Mouse (Mus musculus) v-Abl transformed pro-B cells (cell line): ENCODE measurements around the gene Bag2.

ENCODE experiments used
- in situ Hi-C, 2 experiments: fragments of 400-800 bp; cut with MboI; formaldehyde crosslinking; loops; one replicate each; pipeline ENCODE4 v1.15.1; 2025; ENCODE audit not compliant: unreplicated experiment in 2 of 2

The Bag2 gene

DNA sequence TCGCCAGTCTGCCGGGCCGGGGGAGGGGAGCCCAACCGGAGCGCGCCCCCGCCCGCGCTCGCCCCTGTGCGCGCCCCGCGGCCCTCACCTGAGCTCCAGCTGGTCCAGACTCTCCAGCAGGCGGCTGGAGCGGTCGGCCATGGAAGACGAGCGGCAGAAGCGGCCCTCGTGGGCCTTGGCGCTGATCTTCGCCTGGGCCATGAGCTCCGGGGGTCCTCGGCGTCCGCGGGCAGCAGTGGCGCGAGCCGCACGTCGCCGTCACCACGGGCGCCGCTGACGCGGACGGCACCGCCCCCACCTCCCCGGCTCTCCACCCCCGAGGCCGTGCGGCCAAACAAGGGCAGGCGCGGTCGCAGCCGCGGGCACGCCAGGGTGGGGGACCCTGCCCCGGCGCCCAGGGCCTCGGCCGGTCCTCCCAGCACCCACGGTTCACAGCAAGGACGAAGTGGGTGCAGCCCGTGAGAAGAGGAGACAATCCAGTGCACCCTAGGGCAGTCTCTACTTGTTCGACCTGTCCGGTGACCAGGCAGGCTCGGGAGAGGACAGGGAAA lies at the start of gene Bag2:
TSS of gene Bag2 (minus strand) at position 305 of the 551 bp plus-strand sequence.
- in situ Hi-C loops, result no loop called here

DNA sequence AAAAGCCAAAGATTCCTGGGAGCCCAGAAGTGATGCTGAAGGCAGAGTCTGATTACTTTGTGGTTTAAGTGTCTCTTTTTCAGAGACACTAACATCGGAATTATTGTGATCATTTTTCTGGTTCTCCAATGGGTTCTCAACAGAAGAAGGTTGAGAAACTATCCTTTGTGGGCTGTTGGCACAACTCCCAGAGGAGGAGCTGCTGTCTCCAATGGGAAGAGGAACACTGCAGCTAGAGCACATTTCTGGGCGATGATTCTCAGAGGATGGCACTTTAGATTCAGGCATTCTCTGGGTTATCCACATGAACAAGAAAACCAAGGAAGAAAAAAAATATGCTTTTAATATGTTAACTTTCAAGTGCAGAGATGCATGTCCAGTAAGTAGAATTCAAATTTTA lies 45.7 kb upstream of the Bag2 start:
- in situ Hi-C loops, result no loop called here

DNA sequence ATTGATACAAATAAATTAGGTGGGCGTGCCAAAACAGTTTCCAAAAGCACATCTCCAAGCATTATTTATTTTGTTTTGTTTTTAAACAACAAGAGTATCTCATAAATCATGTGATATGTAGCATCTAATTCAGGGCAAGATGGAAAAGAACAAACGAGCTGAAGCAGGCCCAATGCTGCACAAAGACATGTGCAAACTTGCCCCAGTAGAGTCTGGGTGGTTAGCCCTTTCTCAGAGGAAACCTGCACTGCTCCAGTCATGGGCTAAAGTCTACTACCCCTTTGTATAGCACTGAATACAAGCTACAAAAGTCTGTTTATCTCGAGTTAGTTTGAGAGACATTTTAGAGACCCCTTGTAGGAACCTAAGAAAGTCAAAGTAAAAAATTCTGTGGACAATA lies 42.0 kb upstream of the Bag2 start:
- in situ Hi-C loops, result no loop called here

DNA sequence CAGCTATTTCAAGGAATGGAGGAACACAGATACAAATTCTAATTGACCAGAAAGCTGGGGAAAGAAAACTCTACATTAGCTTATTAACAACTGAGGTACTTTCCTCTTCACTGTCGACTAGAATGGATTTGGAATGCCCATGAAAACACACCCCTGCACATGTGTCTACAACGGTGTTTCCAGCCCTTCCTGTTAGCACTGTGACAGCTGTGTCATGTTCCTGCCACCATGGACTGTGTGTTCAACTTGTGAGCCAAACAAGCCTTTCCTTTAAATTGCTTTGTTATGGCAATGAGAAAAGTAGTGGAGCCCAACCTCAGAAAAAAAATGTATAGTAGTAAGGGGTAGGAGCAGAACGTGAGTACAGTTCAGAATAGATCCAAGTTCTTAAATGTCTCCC lies 30.9 kb upstream of the Bag2 start:
- in situ Hi-C loops, result no loop called here

DNA sequence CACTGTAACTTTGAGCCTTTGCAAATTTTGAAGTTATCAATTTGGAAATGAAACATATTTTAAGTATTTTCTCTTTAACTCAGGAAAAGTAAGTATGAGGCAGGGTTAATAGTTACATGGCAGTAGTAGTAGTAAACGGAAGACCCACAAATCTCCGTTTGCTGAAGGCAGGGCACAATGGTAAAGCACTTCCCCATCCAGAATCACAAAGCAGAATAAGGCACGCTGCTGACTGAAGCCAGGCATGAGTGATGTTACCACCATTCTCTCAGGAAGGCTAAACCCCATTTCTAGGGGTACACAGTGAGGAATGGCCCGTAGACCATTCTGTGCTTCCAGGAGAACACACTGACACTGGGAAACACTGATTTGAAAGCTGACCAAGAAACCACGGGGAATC lies 30.5 kb upstream of the Bag2 start:
- in situ Hi-C loops, result no loop called here

DNA sequence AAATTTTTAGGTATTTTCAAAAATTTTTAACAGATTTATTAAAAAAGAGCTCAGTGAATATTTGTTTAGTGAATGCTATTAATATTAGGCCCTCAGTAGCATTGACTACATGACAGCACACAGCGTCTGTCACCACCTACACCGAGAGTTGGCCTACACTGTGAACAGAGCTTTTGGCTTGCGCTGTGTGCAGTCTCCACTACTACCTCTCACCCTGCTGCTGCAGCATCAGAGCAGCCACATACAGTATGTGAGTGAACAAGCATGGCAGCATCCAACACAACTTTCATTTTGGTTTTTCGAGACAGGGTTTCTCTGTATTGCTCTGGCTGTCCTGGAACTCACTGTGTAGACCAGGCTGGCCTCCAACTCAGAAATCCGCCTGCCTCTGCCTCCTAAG lies 27.0 kb upstream of the Bag2 start:
- in situ Hi-C loops, result no loop called here

DNA sequence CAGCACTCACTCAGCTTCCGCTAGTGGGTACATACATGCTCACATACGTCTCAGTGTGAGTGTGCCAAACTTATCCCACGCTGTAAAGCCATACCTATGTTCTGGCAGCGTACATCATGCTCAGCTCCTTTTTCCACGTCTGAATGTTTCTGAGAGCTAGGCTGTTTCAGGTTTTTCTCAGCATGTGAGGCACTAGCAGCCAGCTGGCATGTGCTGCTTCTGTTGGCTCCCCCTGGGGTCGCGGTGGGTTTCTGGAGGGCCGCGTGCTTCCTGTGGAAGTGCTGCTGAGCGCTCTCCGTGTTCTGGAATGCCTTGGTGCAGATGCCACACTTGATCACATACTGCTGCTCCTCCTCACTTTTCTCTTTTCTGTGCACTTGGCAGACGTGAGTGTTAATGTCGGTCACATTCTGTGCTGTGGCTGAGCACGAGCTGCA lies 18.6 kb upstream of the Bag2 start:
- in situ Hi-C loops, result no loop called here

DNA sequence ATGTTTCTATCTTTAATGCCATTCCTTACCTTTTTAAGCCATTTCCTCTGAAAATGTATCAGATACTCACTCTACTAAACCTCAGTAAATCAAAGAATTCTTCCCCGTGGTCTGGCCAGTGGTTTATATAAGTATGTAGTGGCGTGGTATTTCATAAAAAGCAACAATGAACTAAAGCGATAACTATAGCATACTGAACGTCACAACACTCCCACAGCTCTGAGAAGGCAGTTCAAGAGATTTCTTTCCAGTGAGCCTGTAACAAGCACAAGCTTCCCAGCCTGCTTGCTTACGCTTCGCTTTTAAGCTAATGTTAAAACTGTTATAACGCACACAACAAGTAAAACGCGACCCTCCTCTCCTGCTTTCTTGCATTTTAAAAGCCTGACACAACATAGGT lies 14.5 kb upstream of the Bag2 start:
- in situ Hi-C loops, result no loop called here

DNA sequence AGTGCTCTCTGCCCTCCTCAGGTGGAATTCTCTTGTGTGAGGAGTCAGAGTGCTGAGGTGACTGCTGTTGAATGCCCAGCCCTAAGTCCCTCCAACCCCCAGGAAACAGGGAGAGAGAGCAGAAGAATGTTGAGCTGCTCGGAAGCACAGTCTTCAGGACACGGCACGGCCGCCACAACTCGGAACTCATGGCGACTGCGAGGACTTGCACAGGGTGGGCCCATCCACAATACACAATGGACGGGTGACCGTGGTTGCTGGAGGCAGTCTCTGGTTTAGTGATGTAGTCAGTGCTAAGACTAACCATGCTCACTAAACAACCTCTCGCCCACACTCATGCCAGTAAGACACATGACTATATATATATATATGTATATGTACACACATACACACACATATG lies 14.0 kb upstream of the Bag2 start:
- in situ Hi-C loops, result no loop called here

DNA sequence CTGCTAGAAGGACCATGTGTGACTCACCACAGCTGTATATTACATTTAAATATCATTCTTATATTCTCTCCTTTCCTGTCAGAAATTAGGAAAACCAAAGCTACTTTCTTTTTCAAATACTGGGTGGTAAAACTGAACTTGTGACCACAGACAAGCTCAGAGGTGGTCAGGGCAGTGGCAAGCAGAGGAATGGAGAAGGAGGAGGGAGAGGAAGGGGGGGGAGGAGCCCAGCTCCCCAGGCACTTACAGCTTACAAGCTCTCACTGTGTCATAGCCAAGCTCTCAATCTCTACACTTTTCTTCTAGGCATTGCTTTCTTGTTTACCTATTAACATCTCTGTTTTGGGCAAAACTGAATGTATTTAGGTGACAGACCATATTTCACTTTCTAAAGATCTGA lies 11.2 kb upstream of the Bag2 start:
- in situ Hi-C loops, result no loop called here

DNA sequence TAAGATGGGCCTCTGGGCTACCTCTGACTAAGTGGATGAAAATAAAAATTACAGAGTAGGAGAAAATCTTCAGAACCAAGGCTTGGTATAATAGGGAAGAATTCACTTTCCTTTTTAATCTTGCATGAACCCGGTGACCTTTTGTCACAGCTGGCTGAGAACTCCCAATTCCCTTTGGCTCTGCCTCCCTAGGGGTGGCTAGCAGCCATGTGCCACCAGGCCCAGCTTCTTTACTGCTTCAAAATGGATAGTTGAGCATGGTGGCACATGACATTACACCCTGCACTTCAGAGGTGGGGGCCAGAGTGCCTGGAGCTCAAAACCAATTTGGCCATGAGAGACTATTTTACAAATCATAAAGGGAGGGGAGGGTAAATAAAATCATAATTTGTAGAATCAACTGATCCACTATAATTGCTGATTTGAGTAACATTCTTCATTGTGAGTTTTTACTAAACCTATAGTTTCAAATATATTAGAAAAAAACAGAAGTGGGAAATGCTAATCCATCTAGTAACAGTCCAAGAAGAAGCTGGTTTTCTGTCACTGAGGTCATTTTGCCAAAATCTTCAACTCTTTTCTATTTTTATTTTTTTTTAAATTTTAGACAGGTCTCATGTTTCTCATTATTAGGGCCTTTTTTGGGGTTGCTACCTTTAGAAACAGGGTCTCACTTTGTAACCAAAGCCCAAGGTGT lies 10.6 kb upstream of the Bag2 start:
- in situ Hi-C loops, result no loop called here

DNA sequence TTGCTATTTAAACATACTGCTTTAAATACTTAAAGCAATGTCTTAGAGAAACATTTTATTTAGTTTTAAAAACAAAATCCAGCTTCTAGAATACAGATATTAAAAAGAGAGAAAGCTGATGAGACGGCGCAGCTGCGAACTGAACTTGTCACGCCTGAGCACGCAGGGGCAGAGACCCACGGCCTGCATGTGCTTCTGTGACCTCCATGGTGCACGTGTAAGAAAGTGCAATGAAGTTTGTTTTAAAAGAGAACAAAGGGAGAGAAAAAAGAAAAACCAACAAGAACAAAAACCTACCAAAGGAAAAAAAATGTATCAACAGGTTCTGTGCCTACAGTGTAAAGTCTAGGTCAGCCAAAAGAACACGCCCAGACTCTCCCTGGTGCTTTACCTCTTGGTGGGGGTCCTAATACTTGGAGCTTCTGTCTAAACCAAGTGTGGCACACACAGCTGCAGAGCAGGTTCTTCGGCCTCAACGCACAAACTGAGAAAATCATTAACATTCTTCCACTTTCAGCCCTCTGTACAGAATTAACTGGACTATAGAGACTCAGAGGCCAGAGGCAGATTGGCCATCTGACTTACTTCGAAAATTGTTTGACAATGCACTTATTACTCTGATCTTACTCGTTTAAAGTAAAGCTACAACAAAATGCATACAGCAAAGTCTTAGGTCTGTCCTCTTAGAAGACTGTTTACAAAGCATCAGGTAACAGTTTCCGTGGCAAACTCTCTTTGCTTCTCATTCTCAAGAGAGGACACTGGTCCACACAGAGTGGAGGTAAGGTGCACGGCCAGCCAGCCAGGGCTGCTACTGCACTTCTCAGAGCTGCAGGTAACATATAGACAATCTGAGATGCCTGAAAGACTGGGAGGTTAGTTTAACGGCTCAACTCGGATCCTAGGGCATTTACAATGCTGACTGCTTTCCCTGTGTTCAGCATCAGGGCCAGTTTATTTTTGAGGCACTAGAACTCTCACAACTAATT lies 9.2 kb upstream of the Bag2 start:
- in situ Hi-C loops, result no loop called here

DNA sequence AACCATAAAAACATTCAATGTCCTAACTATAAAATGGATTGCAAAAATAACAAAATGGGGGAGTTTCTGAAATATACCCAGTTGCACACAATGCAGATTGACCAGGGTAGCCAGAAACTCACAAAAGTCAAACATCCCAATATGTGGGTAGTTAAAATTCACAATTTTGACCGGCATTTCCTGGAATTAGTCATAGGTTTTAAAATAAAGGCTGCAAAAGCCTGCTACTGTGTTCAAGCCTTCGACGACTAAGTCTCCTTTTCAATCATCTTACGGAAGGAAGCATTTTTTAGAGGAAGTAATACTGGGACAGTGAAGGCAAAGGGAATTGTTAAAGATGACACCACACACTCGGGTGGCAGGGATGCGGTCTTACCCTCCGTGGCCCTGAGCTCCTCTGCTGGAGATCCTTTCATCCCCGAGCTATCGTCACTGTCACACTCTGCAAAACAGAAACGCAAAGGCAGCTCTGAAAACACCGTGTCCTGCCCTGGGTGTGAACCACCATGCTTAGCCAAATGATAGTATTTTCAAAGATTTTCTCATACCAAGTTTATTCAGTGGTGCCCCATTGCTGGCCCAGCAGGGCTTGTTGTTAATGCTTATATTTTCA lies 8.0 kb upstream of the Bag2 start:
- in situ Hi-C loops, result no loop called here

DNA sequence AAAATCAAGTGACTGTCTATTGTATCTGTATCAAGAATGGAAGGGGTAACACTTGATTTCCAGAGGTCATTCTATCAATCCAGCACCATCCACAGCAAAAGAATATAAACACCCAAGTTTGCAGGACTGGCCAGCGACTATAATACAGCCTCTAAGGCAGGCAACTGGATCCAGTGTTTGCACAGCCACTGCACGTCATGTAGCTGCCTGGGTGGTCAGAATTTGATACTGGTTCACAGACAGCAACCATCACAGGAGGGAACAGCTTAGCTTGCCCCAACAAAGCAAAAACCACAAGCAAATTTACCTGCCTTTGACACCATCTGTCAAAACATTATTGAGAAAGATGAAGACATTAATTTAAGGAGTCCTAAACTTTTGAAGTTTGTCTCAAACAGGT lies 6.2 kb upstream of the Bag2 start:
- in situ Hi-C loops, result no loop called here

DNA sequence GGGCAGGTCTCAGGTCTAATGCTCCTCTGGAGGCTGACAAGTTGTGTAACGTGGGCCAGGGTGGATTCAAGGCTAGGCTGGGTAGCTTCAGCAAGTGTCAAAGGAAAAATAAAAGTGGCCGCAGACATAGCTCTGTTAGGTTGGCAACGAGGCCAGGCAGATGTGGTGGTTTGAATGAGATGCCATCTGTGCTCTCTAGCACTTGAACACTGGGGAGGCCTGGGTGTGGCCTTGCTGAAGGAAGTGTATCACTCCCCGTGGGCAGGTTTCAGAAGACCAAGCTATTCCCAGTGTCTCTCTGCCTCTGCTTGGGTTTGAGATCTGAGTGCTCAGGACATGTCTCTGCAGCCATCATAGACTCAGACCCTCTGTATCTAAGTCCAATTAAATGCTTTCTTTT lies 893 bp upstream of the Bag2 start:
- in situ Hi-C loops, result no loop called here

DNA sequence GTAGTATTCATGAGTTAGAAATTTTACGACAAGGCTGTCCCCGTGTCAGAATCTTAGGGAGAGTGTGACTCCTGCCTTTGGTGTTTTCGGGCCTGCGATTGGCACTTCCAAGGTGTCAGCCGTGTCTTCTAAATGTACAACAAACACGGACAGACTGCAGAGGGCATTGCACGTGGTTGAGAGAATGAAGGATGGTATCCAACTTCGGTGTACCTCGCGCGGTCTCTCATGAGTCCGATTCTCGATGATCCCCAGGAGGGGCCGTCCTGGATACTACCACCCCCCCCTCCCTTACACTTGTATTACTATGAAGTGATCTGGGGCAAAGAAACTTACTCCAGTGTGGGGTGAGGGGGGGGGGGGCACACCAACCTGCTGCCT lies 572 bp downstream of the Bag2 start:
- in situ Hi-C loops, result no loop called here

DNA sequence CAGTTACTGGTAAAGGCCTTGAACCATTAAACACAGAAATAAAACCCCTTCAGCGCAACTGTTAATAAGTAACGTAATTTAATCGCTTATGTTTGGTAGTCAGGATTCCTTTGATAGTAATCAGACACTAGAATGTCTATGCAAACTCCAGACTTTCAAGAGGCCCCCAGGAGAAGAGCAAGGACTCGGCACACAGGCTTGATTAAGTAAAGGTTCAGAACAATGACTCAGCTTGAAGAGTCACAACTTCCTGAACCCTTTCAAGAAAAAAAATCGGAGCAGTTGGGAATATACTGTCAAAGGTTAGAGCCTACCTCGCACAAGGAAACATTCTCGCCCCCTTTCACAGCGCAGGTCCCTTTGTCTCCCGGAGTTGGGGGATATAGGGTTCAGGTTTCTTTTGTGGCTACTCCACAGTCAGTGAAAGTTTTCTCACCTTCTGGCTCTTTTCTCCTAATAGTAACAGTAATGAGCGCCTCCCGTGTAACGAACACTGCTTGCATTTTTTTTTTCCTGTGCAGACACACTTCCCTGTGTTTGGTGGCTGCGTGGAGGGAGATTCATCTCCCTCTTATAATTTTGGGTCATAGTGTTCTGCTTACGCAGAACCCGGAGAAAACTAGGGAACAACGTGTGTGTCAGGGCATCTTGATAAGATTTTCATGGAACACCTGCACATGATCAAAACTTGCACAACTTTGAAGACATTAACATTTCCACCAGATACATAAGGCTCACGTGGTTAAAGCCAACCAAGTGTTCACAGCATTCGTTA lies 1.1 kb downstream of the Bag2 start:
- in situ Hi-C loops, result no loop called here

DNA sequence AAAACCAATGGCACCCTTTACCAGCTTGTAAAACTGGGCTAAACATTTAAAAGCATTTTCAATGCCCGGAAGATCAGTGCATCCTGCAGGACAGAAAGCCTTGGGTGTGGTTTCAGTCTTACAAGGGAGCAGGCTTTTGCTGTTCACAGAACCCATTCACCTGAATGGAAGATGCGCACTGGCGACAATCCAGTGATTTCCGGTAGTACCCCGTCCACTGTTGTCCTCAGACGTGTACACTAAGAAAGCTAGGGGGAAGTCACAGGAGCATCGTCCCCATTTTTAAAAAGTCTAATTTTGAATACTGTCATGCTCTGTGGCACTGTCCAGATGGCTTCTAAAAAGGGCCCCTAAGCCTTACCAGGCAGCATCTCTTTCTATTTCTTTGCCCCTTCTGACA lies 1.8 kb downstream of the Bag2 start:
- in situ Hi-C loops, result no loop called here

DNA sequence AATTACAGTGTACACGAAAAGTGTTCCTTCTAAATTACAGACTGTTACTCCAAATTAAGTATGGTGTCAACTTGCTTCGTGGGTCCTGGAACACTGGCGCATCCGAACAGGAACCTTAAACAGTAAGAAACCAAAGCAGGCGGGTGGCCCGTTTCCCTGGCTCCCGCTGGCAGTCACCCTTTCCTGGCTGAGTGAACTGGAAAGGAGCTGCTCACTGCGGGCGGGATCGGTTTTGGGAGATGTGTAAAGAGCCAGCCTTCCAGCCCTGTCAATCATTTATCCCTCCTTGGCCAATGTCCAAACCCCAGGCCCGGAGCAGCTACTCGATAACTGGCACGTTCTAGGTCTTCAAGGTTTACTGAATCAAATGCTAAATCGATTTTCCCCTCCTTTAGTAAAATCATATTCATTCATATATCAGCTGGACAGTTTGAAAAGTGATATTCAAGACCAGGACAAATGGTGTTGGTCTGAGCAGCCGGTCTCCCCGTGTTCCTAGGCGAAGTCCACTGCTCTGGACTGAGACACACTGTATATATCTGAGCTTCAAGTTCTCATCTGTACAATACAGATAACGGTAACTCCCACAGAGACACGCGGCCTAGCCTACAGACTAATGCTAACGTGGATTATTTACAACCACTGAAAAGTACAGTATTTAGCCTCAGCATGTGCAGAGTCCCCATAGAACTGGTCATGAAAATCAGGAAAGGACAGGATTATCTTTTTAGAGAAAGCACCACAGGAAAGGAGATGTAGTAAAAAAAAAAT lies 2.4 kb downstream of the Bag2 start:
- in situ Hi-C loops, result no loop called here

DNA sequence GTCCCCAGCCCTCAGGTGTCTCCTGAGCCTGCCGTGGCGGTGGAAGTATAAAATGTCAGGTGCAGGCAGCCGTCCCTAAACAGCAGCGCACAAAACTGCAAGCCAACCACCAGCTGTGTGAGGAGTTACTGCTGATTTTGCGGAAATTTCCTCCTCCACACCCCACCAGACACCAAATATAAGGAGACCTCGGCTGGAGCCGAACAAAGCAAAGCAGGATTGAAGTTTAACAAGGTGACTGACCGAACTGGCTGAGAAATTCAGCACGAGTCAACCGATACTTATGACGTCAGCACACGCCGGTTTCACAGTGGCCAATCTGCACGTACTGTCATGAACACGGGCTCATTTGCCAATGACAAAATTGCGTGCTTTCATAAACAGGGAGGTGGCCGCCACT lies 3.5 kb downstream of the Bag2 start:
- in situ Hi-C loops, result no loop called here
